Mouse (Mus musculus) ES-E14 (cell line): ENCODE measurements around the gene Adcy9. TPM values are rescaled to one million over a fixed set of nuclear protein-coding genes. Genes with fewer than 3 reads are reported as not detected.

Experiments used
- DNase-seq: peaks from one replicate; pipeline ENCODE4 v3.0.0-alpha.2; 2013; ENCODE audit warnings: low read depth, low spot score
- H3K27ac ChIP-seq: 2 replicates; pipeline ENCODE4 v1.5.1; 2012; ENCODE audit warnings: low read depth, mild to moderate bottlenecking, low read length, moderate library complexity, mixed read lengths; ENCODE audit not compliant: poor library complexity, insufficient read depth, severe bottlenecking
- H3K36me3 ChIP-seq: 2 replicates; pipeline ENCODE4 v1.6.1; 2012; ENCODE audit warnings: mild to moderate bottlenecking, low read length, moderate library complexity, mixed read lengths; ENCODE audit not compliant: control insufficient read depth, poor library complexity, insufficient read depth, severe bottlenecking
- H3K4me1 ChIP-seq, 2 experiments: fragments of 150-350 bp in 1 of 2; sonication (generic) in 1 of 2; 2 replicates each; pipeline ENCODE4 v1.6.1; 2012; ENCODE audit warnings: low read length in 2 of 2, mild to moderate bottlenecking in 1 of 2, mixed read lengths in 1 of 2; ENCODE audit not compliant: control insufficient read depth in 2 of 2, insufficient read depth in 2 of 2, poor library complexity in 1 of 2
- H3K4me3 ChIP-seq, 2 experiments: fragments of 150-350 bp in 1 of 2; sonication (generic) in 1 of 2; 2 replicates each; pipeline ENCODE4 v1.5.1; 2012; ENCODE audit warnings: low read length in 2 of 2, low read depth in 1 of 2, mild to moderate bottlenecking in 1 of 2, mixed read lengths in 1 of 2; ENCODE audit not compliant: insufficient read depth in 1 of 2, poor library complexity in 1 of 2, severe bottlenecking in 1 of 2
- H3K9ac ChIP-seq: 2 replicates; pipeline ENCODE4 v1.6.1; 2012; ENCODE audit warnings: low read depth, mild to moderate bottlenecking, low read length, mixed read lengths; ENCODE audit not compliant: poor library complexity, insufficient read depth, severe bottlenecking
- H3K9me3 ChIP-seq: fragments of 150-350 bp; sonication (generic); 2 replicates; pipeline ENCODE4 v1.6.1; 2012; ENCODE audit warnings: low read depth, mild to moderate bottlenecking, low read length; ENCODE audit not compliant: control insufficient read depth, insufficient read depth
- CHD2 ChIP-seq: IDR thresholded peaks from 2 replicates; pipeline ENCODE4 v1.6.1; 2014; ENCODE audit warnings: mild to moderate bottlenecking, low read depth, low read length, inconsistent platforms
- HCFC1 ChIP-seq: IDR thresholded peaks from 2 replicates; pipeline ENCODE4 v1.6.1; 2012; ENCODE audit warnings: low read length, inconsistent platforms, borderline replicate concordance; ENCODE audit not compliant: insufficient read depth
- MAFK ChIP-seq: IDR thresholded peaks from 2 replicates; pipeline ENCODE4 v1.6.1; 2014; ENCODE audit warnings: mild to moderate bottlenecking, low read depth, low read length, inconsistent platforms; ENCODE audit not compliant: insufficient read depth
- ZC3H11A ChIP-seq: IDR thresholded peaks from 2 replicates; pipeline ENCODE4 v1.6.1; 2012; ENCODE audit warnings: low read depth, mild to moderate bottlenecking, inconsistent platforms, low read length, borderline replicate concordance
- ZNF384 ChIP-seq: IDR thresholded peaks from 2 replicates; pipeline ENCODE4 v1.6.1; 2012; ENCODE audit warnings: low read depth, low read length, inconsistent platforms
- in situ Hi-C, 2 experiments: fragments of 600-800 bp; cut with MboI; formaldehyde crosslinking; loops; one replicate each; pipeline ENCODE4 v1.15.1; 2025; ENCODE audit warnings: low sequenced_read_pairs in 2 of 2, inconsistent platforms in 1 of 2; ENCODE audit not compliant: unreplicated experiment in 2 of 2
- total RNA-seq: library from RNA; depleted of rRNA; stranded (reverse); fragments of 300-350 nt; gene quantifications from 2 replicates; pipeline ENCODE4 v1.2.3, GENCODE M21; 2012

Adcy9 gene
- total RNA-seq, 1 experiment = 5.2 TPM

DNA sequence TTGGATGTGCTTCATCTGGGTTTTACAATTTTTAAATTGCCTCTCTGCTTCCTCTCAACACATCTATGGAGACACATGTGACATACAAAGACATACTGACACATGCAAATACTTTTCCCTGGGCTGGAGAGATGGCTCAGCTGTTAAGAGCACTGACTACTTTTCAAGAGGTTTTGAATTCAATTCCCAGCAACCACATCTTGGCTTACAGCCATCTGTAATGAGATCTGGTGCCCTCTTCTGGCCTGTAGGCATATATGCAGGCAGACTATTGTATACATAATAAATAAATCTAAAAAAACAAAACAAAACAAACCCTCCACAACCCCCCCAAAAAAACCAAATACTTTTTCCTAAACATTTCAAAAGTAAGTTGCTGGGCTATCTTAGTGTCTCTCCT, 130.8 kb downstream of the Adcy9 start:
- Histone ChIP-seq H3K4me1 (peaks cover 10% of the 10 kb centered on the region in 2 experiments), H3K4me3 (no peak overlapping the region), H3K36me3 (no peaks in the 10 kb centered on the region), H3K9ac (no peak overlapping the region), H3K27ac (no peak overlapping the region), H3K9me3 (no peaks in the 10 kb centered on the region)
- no peak for DNase-seq
- TF ChIP-seq HCFC1 (no peak), MAFK (no peak), ZNF384 (no peak), ZC3H11A (no peak), CHD2 (no peak)
- in situ Hi-C loops = no loop called here

DNA sequence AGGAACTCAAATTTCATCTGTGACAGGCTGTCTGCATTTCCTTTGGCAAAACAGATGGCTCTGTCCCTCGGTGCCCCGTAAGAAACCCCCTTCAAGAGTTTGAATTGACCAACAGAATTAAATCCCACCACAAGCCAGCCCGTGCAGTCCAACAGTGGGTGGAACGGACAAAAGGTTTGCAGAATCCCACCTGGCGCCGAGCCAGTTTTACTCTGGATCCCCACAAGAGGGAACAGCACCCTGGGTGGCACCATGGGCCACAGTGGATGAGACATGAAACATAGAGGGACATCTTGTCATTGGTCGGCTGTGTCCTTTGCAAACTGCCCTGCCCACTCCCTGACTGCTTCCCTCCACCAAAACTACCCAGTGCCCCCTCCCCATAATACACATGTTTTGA, 133.7 kb downstream of the Adcy9 start:
- H3K36me3 ChIP-seq = no peaks in the 10 kb centered on the region
- in situ Hi-C loops = no loop called here
- H3K27ac ChIP-seq = no peak overlapping the region
- no peak overlapping the region for H3K9ac ChIP-seq
- TF ChIP-seq CHD2 (no peak), ZNF384 (no peak), MAFK (no peak), ZC3H11A (no peak), HCFC1 (no peak)
- no peak overlapping the region for H3K4me3 ChIP-seq
- DNase-seq = no peak
- H3K9me3 ChIP-seq = no peaks in the 10 kb centered on the region
- H3K4me1 ChIP-seq = peaks cover 2 to 4% of the 10 kb centered on the region in 2 experiments; a peak in 2 of 4 replicates

DNA sequence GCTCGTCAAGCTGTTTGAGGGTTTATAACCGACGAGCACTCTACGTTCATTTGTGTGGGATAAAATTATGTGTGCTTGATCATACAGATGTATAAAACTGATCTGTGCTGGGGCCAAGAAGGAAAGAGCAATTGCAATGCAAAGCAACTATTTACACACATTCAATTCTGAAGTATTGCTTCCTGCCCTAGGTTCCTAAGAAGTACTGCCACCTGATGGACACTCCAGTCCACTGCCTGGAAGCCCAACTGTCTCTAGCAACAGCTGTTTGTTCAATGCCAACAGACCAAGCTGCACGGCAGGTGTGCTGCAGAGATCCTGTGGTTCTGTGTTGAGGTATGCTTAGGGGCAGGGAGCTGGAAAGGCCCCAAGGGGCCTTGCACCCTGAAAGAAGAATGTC, 135.0 kb downstream of the Adcy9 start:
- TF ChIP-seq ZNF384 (no peak), MAFK (no peak), ZC3H11A (no peak), CHD2 (no peak), HCFC1 (no peak)
- Histone ChIP-seq H3K4me1 (peaks cover 4 to 6% of the 10 kb centered on the region in 2 experiments; a peak in 3 of 4 replicates), H3K27ac (no peak overlapping the region), H3K36me3 (no peaks in the 10 kb centered on the region), H3K9me3 (no peaks in the 10 kb centered on the region), H3K4me3 (no peak overlapping the region), H3K9ac (no peak overlapping the region)
- in situ Hi-C loops = no loop called here
- DNase-seq = no peak

DNA sequence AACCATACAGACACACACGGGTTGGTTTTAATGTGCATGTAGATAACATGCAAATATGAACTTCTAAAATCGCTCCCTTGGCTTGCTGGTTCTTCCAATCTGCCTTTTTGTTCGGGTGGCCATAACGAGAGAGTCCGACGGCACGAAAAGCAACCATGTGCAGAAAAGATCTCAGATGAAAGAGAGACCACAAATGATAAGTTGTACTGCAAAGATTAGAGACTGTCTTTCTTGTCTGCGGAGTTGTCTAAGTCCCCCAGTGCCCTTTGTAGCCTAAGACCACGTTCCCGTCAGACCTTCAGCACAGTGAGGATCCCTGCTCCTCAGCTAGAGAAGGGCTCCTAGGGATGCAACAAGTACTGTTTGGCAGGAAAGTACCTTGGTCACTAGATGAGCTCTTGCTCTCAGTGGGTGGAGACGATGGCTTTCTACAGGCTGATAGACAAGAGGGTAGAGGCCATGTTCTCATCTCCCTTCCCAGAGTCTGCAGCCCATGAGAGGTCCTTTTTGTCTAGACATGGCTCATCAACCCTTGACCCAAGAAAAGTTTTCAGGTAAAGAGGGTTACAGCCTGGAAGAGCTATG, 136.9 kb downstream of the Adcy9 start:
- DNase-seq = no peak
- Histone ChIP-seq H3K4me1 (peaks cover 4 to 7% of the 10 kb centered on the region in 2 experiments; a peak in 3 of 4 replicates), H3K4me3 (no peak overlapping the region), H3K36me3 (no peaks in the 10 kb centered on the region), H3K9me3 (no peaks in the 10 kb centered on the region), H3K9ac (no peak overlapping the region), H3K27ac (no peak overlapping the region)
- TF ChIP-seq MAFK (no peak), ZC3H11A (no peak)
- in situ Hi-C loops = no loop called here

DNA sequence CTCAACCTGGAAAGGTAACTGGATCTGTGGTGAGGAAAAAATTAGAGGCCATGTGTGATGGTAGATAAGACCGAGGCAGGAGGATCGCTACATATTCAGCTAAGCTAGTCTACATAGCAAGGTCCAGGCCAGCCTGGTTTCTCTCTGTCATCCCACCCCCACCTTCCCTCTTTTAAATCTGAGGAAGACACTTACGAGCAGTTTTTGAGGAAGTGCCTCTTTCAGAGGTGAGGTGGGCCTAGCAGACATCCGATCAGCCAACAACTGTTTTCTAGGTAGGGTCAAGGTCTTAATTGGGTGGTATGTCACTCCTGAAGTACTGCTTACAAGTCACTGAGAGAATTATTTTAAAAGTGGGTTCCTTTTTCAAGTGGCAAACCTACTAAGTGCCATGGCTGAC, 138.8 kb downstream of the Adcy9 start:
- in situ Hi-C loops = no loop called here

More for the DNA sequence above, 138.8 kb downstream of the Adcy9 start:
- Histone ChIP-seq H3K36me3 (no peaks in the 10 kb centered on the region), H3K4me1 (peaks cover 4 to 15% of the 10 kb centered on the region in 2 experiments; a peak in 3 of 4 replicates), H3K27ac (no peak overlapping the region), H3K9me3 (no peaks in the 10 kb centered on the region), H3K9ac (peak overlapping the region; percentile 55; the same call in 1 of the 2 replicates), H3K4me3 (no peak overlapping the region)
- DNase-seq = no peak
- TF ChIP-seq CHD2 (no peak), MAFK (no peak), ZNF384 (no peak), ZC3H11A (no peak), HCFC1 (no peak)
